Mouse (Mus musculus) gastrocnemius, adult 18-20 months (tissue): ENCODE results near the gene Catsper3. TPM values are rescaled to one million over a fixed set of nuclear protein-coding genes. Genes with fewer than 3 reads are reported as not detected.

Source experiments
- DNase-seq: peaks from one replicate; pipeline ENCODE4 v3.0.0; 2021; ENCODE audit warnings: low spot score
- long read RNA-seq, 2 experiments: library from polyadenylated mRNA; stranded (forward); transcript quantifications; one replicate each; pipeline ENCODE4 v2.0.0; 2021
- total RNA-seq, 2 experiments: library from RNA; stranded (reverse); gene quantifications; 2 replicates each; pipeline ENCODE4 v1.2.3; 2021

Catsper3 gene
- total RNA-seq, result under 1 TPM in 1 of 2 experiments, not detected in 1; 0.34 TPM
- long read RNA-seq, experiment 1, partial matches to known transcripts, result 0 of 1 reads
- long read RNA-seq, experiment 1, other reads (novel, unspliced or antisense), result 1 of 1 reads
- long read RNA-seq, experiment 2, partial matches to known transcripts, result 0 of 1 reads
- long read RNA-seq, experiment 2, other reads (novel, unspliced or antisense), result 1 of 1 reads

- DNase-seq, result no peak
Observed at GRCm38 (mm10) chr13:55784268-55784667, at the start of gene Catsper3. Catsper3 (plus strand) TSS chr13:55784568.

GRCm38 (mm10) chr13:55737885-55738284, 46.5 kb upstream of the Catsper3 start:
- no peak for DNase-seq

- no peak for DNase-seq
Observed at GRCm38 (mm10) chr13:55742306-55742705, 42.1 kb upstream of the Catsper3 start.

GRCm38 (mm10) chr13:55754380-55754779, 30.0 kb upstream of the Catsper3 start:
- DNase-seq, result no peak

GRCm38 (mm10) chr13:55756789-55757188, 27.6 kb upstream of the Catsper3 start:
- no peak for DNase-seq

GRCm38 (mm10) chr13:55757645-55758044, 26.7 kb upstream of the Catsper3 start:
- no peak for DNase-seq

- no peak for DNase-seq
Observed at GRCm38 (mm10) chr13:55760576-55760975, 23.8 kb upstream of the Catsper3 start.

- no peak for DNase-seq
Observed at GRCm38 (mm10) chr13:55761486-55761885, 22.9 kb upstream of the Catsper3 start.

GRCm38 (mm10) chr13:55774352-55774751, 10.0 kb upstream of the Catsper3 start:
- no peak for DNase-seq

- no peak for DNase-seq
Observed at GRCm38 (mm10) chr13:55775056-55775455, 9.3 kb upstream of the Catsper3 start.

GRCm38 (mm10) chr13:55786120-55786519, 1.8 kb downstream of the Catsper3 start:
- no peak for DNase-seq

GRCm38 (mm10) chr13:55801246-55801645, 16.9 kb downstream of the Catsper3 start:
- no peak for DNase-seq

GRCm38 (mm10) chr13:55803973-55804372, 19.6 kb downstream of the Catsper3 start:
- no peak for DNase-seq

GRCm38 (mm10) chr13:55809041-55809623, 24.8 kb downstream of the Catsper3 start:
- DNase-seq, result no peak

- no peak for DNase-seq
Observed at GRCm38 (mm10) chr13:55809707-55810106, 25.3 kb downstream of the Catsper3 start.

GRCm38 (mm10) chr13:55810947-55811346, 26.6 kb downstream of the Catsper3 start:
- no peak for DNase-seq

- no peak for DNase-seq
Observed at GRCm38 (mm10) chr13:55813490-55814016, 29.2 kb downstream of the Catsper3 start.

- no peak for DNase-seq
Observed at GRCm38 (mm10) chr13:55814834-55815233, 30.5 kb downstream of the Catsper3 start.

GRCm38 (mm10) chr13:55822499-55822898, 38.1 kb downstream of the Catsper3 start:
- DNase-seq, result no peak

GRCm38 (mm10) chr13:55824151-55824945, 40.0 kb downstream of the Catsper3 start:
- DNase-seq, result no peak

GRCm38 (mm10) chr13:55825245-55825681, 40.9 kb downstream of the Catsper3 start:
- no peak for DNase-seq

- no peak for DNase-seq
Observed at GRCm38 (mm10) chr13:55826008-55826671, 41.8 kb downstream of the Catsper3 start.
